Mouse (Mus musculus): ENCODE measurements around the gene Crct1. TPM values are rescaled to one million over a fixed set of nuclear protein-coding genes. Genes with fewer than 3 reads are reported as not detected.
A peak's percentile ranks its signal among the peaks of the same experiment; 100 is the strongest.

Crct1 gene
- polyA plus RNA-seq, 1 experiment from 2014 or later: 2.3 TPM

- Histone ChIP-seq H3K9ac (no peak overlapping the region), H3K9me3 (no peaks in the 10 kb centered on the region), H3K27me3 (no peaks in the 10 kb centered on the region), H3K4me2 (no peak overlapping the region), H3K36me3 (no peaks in the 10 kb centered on the region), H3K27ac (replicated peaks) (no peak overlapping the region), H3K4me1 (replicated peaks) (no peaks in the 10 kb centered on the region), H3K4me3 (no peak overlapping the region)
- WGBS: 5% methylated on average over 7 of the region's 7 CpGs
- peak; percentile 93 for ATAC-seq (ENCODE audit: low FRiP score, low read depth)
Measured at GRCm38 (mm10) chr3:92998691-92999090, 16.8 kb downstream of the Crct1 start.

- H3K27me3 ChIP-seq: no peaks in the 10 kb centered on the region
- H3K27ac ChIP-seq (replicated peaks): no peak within 1 kb of the TSS
- H3K9ac ChIP-seq: no peak within 1 kb of the TSS
- no peak within 1 kb of the TSS for H3K4me3 ChIP-seq
- ATAC-seq (ENCODE audit: low FRiP score, low read depth): no peak
- H3K4me2 ChIP-seq: no peak within 1 kb of the TSS
- H3K9me3 ChIP-seq: no peaks in the 10 kb centered on the region
- no peaks in the 10 kb centered on the region for H3K36me3 ChIP-seq
- H3K4me1 ChIP-seq (replicated peaks): no peaks in the 10 kb centered on the region
Measured at GRCm38 (mm10) chr3:92991926-92992325, 23.6 kb downstream of the Crct1 start, which contains the start of gene Lce3f. Gene Lce3f, plus strand, starts transcription at chr3:92992226.

- H3K9ac ChIP-seq: no peak overlapping the region
- H3K4me3 ChIP-seq: no peak overlapping the region
- no peaks in the 10 kb centered on the region for H3K36me3 ChIP-seq
- no peaks in the 10 kb centered on the region for H3K9me3 ChIP-seq
- no peaks in the 10 kb centered on the region for H3K4me1 ChIP-seq (replicated peaks)
- H3K27me3 ChIP-seq: no peaks in the 10 kb centered on the region
- no peak for ATAC-seq (ENCODE audit: low FRiP score, low read depth)
- no peak overlapping the region for H3K4me2 ChIP-seq
- 87% methylated on average over 2 of the region's 2 CpGs for WGBS
- H3K27ac ChIP-seq (replicated peaks): no peak overlapping the region
Measured at GRCm38 (mm10) chr3:92978484-92978883, 37.0 kb downstream of the Crct1 start.

- Histone ChIP-seq H3K36me3 (no peaks in the 10 kb centered on the region), H3K27me3 (no peaks in the 10 kb centered on the region), H3K4me1 (replicated peaks) (no peaks in the 10 kb centered on the region), H3K4me3 (no peak within 1 kb of the TSS), H3K4me2 (no peak within 1 kb of the TSS), H3K27ac (replicated peaks) (no peak within 1 kb of the TSS), H3K9me3 (no peaks in the 10 kb centered on the region), H3K9ac (no peak within 1 kb of the TSS)
- ATAC-seq (ENCODE audit: low FRiP score, low read depth): no peak
- 93% methylated on average over 2 of the region's 2 CpGs for WGBS
Measured at GRCm38 (mm10) chr3:92966761-92967160, 48.7 kb downstream of the Crct1 start, which contains the start of gene Lce3e. Gene Lce3e, plus strand, starts transcription at chr3:92967061.

Other genes starting within 250 kb of the Crct1 start
- gene Lce1i, start 236.8 kb downstream of the Crct1 start, polyA plus RNA-seq (2015; fragmentation: Nextera tagmentation; extraction: Ambion mirVana): not detected in 2 replicates
- gene Lce1j, start 225.2 kb downstream of the Crct1 start, polyA plus RNA-seq (2015; fragmentation: Nextera tagmentation; extraction: Ambion mirVana): not detected in 2 replicates
- not detected in 2 replicates for gene Lce1k, start 207.8 kb downstream of the Crct1 start, polyA plus RNA-seq (2015; fragmentation: Nextera tagmentation; extraction: Ambion mirVana)
- gene Kprp, start 188.4 kb downstream of the Crct1 start, polyA plus RNA-seq (2015; fragmentation: Nextera tagmentation; extraction: Ambion mirVana): not detected in 2 replicates
- not detected in 2 replicates for gene Lce1l, start 164.4 kb downstream of the Crct1 start, polyA plus RNA-seq (2015; fragmentation: Nextera tagmentation; extraction: Ambion mirVana)
- gene 2310050C09Rik, start 145.5 kb downstream of the Crct1 start, polyA plus RNA-seq (2015; fragmentation: Nextera tagmentation; extraction: Ambion mirVana): not detected in 2 replicates
- not detected in 2 replicates for gene Lce3a, start 89.5 kb downstream of the Crct1 start, polyA plus RNA-seq (2015; fragmentation: Nextera tagmentation; extraction: Ambion mirVana)
- gene Lce3b, start 82.7 kb downstream of the Crct1 start, polyA plus RNA-seq (2015; fragmentation: Nextera tagmentation; extraction: Ambion mirVana): not detected in 2 replicates
- gene Lce3c, start 71.2 kb downstream of the Crct1 start, polyA plus RNA-seq (2015; fragmentation: Nextera tagmentation; extraction: Ambion mirVana): 0.62 TPM in 1 of 2 replicates, not detected in the other
- gene Lce3d, start 58.3 kb downstream of the Crct1 start, polyA plus RNA-seq (2015; fragmentation: Nextera tagmentation; extraction: Ambion mirVana): not detected in 2 replicates
- not detected in 2 replicates for gene Lce3e, start 48.6 kb downstream of the Crct1 start, polyA plus RNA-seq (2015; fragmentation: Nextera tagmentation; extraction: Ambion mirVana)
- gene Lce3f, start 23.5 kb downstream of the Crct1 start, polyA plus RNA-seq (2015; fragmentation: Nextera tagmentation; extraction: Ambion mirVana): not detected in 2 replicates
- gene Lce1m, start 3.4 kb upstream of the Crct1 start, polyA plus RNA-seq (2015; fragmentation: Nextera tagmentation; extraction: Ambion mirVana): not detected in 2 replicates
- not detected in 2 replicates for gene Gm4858, start 53.1 kb upstream of the Crct1 start, polyA plus RNA-seq (2015; fragmentation: Nextera tagmentation; extraction: Ambion mirVana)
- not detected in 2 replicates for gene Crnn, start 129.1 kb upstream of the Crct1 start, polyA plus RNA-seq (2015; fragmentation: Nextera tagmentation; extraction: Ambion mirVana)
- not detected in 2 replicates for gene Flg2, start 181.6 kb upstream of the Crct1 start, polyA plus RNA-seq (2015; fragmentation: Nextera tagmentation; extraction: Ambion mirVana)